Mouse (Mus musculus) midbrain, postnatal 0 days (tissue): Measurements from ENCODE around the gene Ncoa1. TPM values are rescaled to one million over a fixed set of nuclear protein-coding genes. Genes with fewer than 3 reads are reported as not detected.

Source experiments
- ATAC-seq: fragments of 200-750 bp; cut with Nextera tagmentation; 2 replicates; pipeline ENCODE4 v1.8.0; 2017; ENCODE audit warnings: moderate number of reproducible peaks, mild to moderate bottlenecking, moderate TSS enrichment, moderate library complexity; ENCODE audit not compliant: low FRiP score
- DNase-seq: peaks from one replicate; pipeline ENCODE4 v3.0.0-alpha.2; 2015; ENCODE audit warnings: low spot score
- H3K27ac ChIP-seq: fragments of 300-500 bp; sonication (generic); 2 replicates; pipeline ENCODE4 v1.5.1; 2014; ENCODE audit warnings: low read depth, mild to moderate bottlenecking, low read length, mixed read lengths
- H3K27me3 ChIP-seq: fragments of 300-500 bp; sonication (generic); 2 replicates; pipeline ENCODE4 v1.6.1; 2014; ENCODE audit warnings: low read length, control low read depth, mixed read lengths; ENCODE audit not compliant: insufficient read depth
- H3K36me3 ChIP-seq: fragments of 300-500 bp; sonication (generic); 2 replicates; pipeline ENCODE4 v1.6.1; 2014; ENCODE audit warnings: low read length, control low read depth, mixed read lengths; ENCODE audit not compliant: insufficient read depth
- H3K4me1 ChIP-seq: fragments of 300-500 bp; sonication (generic); 2 replicates; pipeline ENCODE4 v1.6.1; 2014; ENCODE audit warnings: mild to moderate bottlenecking, control low read depth, antibody characterized with exemption, low read length, mixed read lengths; ENCODE audit not compliant: insufficient read depth
- H3K4me2 ChIP-seq: fragments of 300-500 bp; sonication (generic); 2 replicates; pipeline ENCODE4 v1.6.1; 2014; ENCODE audit warnings: low read depth, mild to moderate bottlenecking, low read length, mixed read lengths; ENCODE audit not compliant: poor library complexity, severe bottlenecking
- H3K4me3 ChIP-seq: fragments of 300-500 bp; sonication (generic); 2 replicates; pipeline ENCODE4 v1.5.1; 2014; ENCODE audit warnings: low read depth, mild to moderate bottlenecking, low read length, moderate library complexity
- H3K9ac ChIP-seq: fragments of 300-500 bp; sonication (generic); replicated peaks from 2 replicates; pipeline ENCODE4 v1.6.1; 2014; ENCODE audit warnings: mild to moderate bottlenecking, low read length, moderate library complexity, mixed read lengths; ENCODE audit not compliant: poor library complexity, severe bottlenecking
- H3K9me3 ChIP-seq: fragments of 300-500 bp; sonication (generic); 2 replicates; pipeline ENCODE4 v1.6.1; 2016; ENCODE audit warnings: low read length, control low read depth
- CTCF ChIP-seq: IDR thresholded peaks from 2 replicates; pipeline ENCODE4 v1.5.1; 2016; ENCODE audit warnings: antibody characterized with exemption, mild to moderate bottlenecking
- WGBS: fragments of 180-500 bp; shearing (Covaris S2); extraction: QIAGEN DNeasy Blood & Tissue Kit; methylation state at CpG from one replicate; pipeline ENCODE4 v1.1.7; 2014; 5-methylcytosine and 5-hydroxymethylcytosine counted together
- polyA plus RNA-seq: library from polyadenylated mRNA; unstranded; fragments of >200 nt; fragmentation: Nextera tagmentation; extraction: Ambion mirVana; gene quantifications from 2 replicates; pipeline ENCODE4 v1.2.1, GENCODE M21; 2015
- total RNA-seq: library from RNA; depleted of rRNA; stranded (reverse); fragments of >200 nt; gene quantifications from 2 replicates; pipeline ENCODE4 v1.2.3, GENCODE M21; 2014

The Ncoa1 gene
- total and polyA plus RNA-seq, 2 experiments from 2014 or later: 9.9 to 37.2 TPM

GRCm38 (mm10) chr12:4355019-4355730 lies 121.8 kb downstream of the Ncoa1 start:
- WGBS: 80% methylated on average over 2 of the region's 2 CpGs
- H3K36me3 ChIP-seq: no peaks in the 10 kb centered on the region; the same call in 1 of the 2 replicates
- no peak overlapping the region for H3K4me2 ChIP-seq
- H3K9me3 ChIP-seq: no peaks in the 10 kb centered on the region
- DNase-seq (no peak), ATAC-seq (no peak)
- H3K27me3 ChIP-seq: no peaks in the 10 kb centered on the region
- H3K27ac ChIP-seq: no peak overlapping the region
- no peak overlapping the region for H3K9ac ChIP-seq
- TF ChIP-seq CTCF: no peak
- no peak overlapping the region for H3K4me3 ChIP-seq
- no peaks in the 10 kb centered on the region for H3K4me1 ChIP-seq

- Histone ChIP-seq H3K9me3 (no peaks in the 10 kb centered on the region), H3K27ac (no peak overlapping the region), H3K9ac (no peak overlapping the region), H3K4me1 (no peaks in the 10 kb centered on the region), H3K36me3 (no peaks in the 10 kb centered on the region), H3K4me2 (no peak overlapping the region), H3K27me3 (no peaks in the 10 kb centered on the region), H3K4me3 (no peak overlapping the region)
- TF ChIP-seq CTCF: no peak
- DNase-seq: peak; percentile 18
- 78% methylated on average over 2 of the region's 2 CpGs for WGBS
- no peak for ATAC-seq
Observed at GRCm38 (mm10) chr12:4343216-4343615, 133.8 kb downstream of the Ncoa1 start.

DNA sequence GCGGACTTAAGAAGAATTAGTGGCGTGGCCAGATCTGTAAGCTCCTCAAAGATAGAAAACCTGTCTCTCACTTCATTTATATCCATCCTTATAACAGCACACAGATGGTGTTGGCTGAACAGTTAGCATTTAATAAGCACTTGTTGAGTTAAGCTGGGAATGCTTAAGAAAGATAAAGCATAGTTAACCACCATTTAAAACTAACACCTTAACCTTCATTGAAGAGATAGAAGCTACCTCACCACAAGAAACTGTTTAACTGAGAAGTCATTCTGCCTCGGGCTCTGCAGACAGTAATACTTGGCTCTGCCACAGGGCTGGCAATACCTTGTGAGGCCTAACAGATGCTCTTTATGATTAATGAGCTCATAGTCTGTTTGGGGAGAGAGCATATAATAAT lies 134.9 kb downstream of the Ncoa1 start:
- no peak for ATAC-seq
- no peak overlapping the region for H3K9ac ChIP-seq
- no peaks in the 10 kb centered on the region for H3K4me1 ChIP-seq
- no peaks in the 10 kb centered on the region for H3K27me3 ChIP-seq
- peak; percentile 49 for DNase-seq
- no peak overlapping the region for H3K4me3 ChIP-seq
- peaks cover 2% of the 10 kb centered on the region; the same call in 1 of the 2 replicates for H3K36me3 ChIP-seq
- H3K9me3 ChIP-seq: no peaks in the 10 kb centered on the region
- H3K4me2 ChIP-seq: no peak overlapping the region
- 69% methylated on average over 3 of the region's 3 CpGs for WGBS
- TF ChIP-seq CTCF: no peak
- H3K27ac ChIP-seq: no peak overlapping the region

DNA sequence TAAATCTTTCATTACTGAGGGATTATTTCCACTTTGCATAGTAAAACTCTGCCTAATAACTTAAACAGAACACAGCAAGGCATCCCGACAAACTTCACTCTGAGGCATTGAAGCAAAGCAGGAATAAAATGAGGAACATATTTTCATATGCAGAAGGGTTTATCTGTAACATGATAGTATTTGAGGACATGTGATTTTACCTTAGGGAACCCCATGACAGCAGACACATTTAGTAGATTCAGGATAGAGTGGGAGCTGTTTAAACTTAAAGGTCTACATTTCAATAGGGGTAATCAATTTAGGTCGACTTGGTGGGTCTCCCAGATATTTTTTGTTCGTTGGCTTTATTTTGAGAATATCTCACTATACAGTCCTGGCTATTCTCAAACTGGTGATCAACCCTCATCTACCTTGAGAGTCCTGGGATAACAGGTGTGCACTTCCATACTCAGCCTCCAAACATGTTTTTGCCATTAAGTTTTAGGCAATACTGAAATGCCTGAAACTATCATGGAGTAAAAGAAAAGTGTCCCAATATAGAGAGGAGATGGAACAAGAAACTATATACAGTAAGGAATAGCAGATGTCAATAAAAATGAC lies 136.6 kb downstream of the Ncoa1 start:
- no peak overlapping the region for H3K4me3 ChIP-seq
- WGBS: 79% methylated on average over 3 of the region's 3 CpGs
- H3K27me3 ChIP-seq: no peaks in the 10 kb centered on the region
- TF ChIP-seq CTCF: no peak
- H3K27ac ChIP-seq: no peak overlapping the region
- H3K36me3 ChIP-seq: peaks cover 2% of the 10 kb centered on the region; the same call in 1 of the 2 replicates
- DNase-seq (no peak), ATAC-seq (no peak)
- H3K4me1 ChIP-seq: no peaks in the 10 kb centered on the region
- H3K4me2 ChIP-seq: no peak overlapping the region
- H3K9ac ChIP-seq: no peak overlapping the region
- no peaks in the 10 kb centered on the region for H3K9me3 ChIP-seq

GRCm38 (mm10) chr12:4323604-4324003 lies 153.4 kb downstream of the Ncoa1 start:
- DNase-seq: no peak
- no peaks in the 10 kb centered on the region for H3K9me3 ChIP-seq
- no peaks in the 10 kb centered on the region for H3K4me1 ChIP-seq
- H3K9ac ChIP-seq: no peak overlapping the region
- no peak overlapping the region for H3K4me3 ChIP-seq
- no peak overlapping the region for H3K27ac ChIP-seq
- WGBS: 89% methylated on average over 5 of the region's 5 CpGs
- ATAC-seq: no peak
- TF ChIP-seq CTCF: no peak
- no peaks in the 10 kb centered on the region for H3K27me3 ChIP-seq
- peaks cover 4% of the 10 kb centered on the region; the same call in 1 of the 2 replicates for H3K36me3 ChIP-seq
- no peak overlapping the region for H3K4me2 ChIP-seq

DNA sequence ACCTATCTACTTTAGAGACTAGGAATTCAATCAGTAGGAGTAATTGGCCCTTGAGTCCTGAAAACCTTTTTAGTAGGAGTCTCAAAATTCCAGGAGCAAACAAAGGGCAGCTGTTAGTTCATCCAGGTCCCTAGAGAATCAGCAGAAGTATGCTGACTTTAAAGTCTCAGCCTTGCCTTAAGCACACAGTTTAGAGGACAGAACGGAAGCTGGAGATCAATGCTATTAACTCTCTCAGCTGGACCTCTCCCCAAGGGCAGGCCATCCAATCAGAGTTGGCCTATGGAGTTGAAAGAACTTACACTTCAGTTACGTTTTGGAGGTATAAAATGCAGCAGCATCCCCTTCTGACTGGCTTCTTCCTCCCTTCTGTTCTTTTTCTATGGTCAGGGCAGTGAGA lies 154.8 kb downstream of the Ncoa1 start:
- H3K9me3 ChIP-seq: no peaks in the 10 kb centered on the region
- no peak for DNase-seq
- H3K27ac ChIP-seq: no peak overlapping the region
- H3K36me3 ChIP-seq: peaks cover 4% of the 10 kb centered on the region; the same call in 1 of the 2 replicates
- no peak overlapping the region for H3K4me2 ChIP-seq
- no peak overlapping the region for H3K4me3 ChIP-seq
- no peak overlapping the region for H3K9ac ChIP-seq
- ATAC-seq: no peak
- H3K4me1 ChIP-seq: no peaks in the 10 kb centered on the region
- no peaks in the 10 kb centered on the region for H3K27me3 ChIP-seq
- TF ChIP-seq CTCF: no peak
- 37% methylated on average over 2 of the region's 2 CpGs for WGBS
